ENCODE assay signal across 8 mouse cellular contexts in the genomic region with DNA sequence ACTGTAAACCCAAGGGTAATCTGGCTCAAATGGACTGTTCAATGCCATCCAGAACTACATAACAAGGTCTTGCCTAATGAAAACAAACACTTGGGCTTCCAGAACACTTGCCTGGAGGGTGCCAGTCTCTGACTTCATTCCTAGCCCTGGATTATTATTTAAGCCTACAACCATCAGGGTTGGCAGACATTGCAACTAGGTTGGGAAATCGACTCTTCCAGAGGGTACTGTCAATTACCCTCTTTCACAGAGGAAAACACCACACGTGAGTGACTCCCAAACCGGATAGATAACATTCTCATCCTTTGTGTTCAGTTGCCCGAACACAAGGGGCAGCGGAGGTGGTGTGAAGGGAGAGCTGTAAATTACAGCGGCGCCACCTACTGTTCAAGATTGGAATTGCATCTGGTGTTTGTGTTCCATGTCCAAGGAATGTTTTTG. TPM values are rescaled to one million over a fixed set of nuclear protein-coding genes. Genes with fewer than 3 reads are reported as not detected.
DNase-seq lines count a peak whose midpoint lies in the region; ATAC-seq and TF ChIP-seq lines count a peak whose summit lies in the region.

No protein-coding gene starts in this region.

- peaks cover 9% of the 10 kb centered on the region; the same call in 1 of the 2 replicates for H3K4me1 ChIP-seq in intestine, embryonic 14.5 days (replicated peaks; ENCODE audit: control insufficient read depth, insufficient read depth, low read length)
- H3K4me1 ChIP-seq in intestine, embryonic 15.5 days (replicated peaks) = peaks cover 11% of the 10 kb centered on the region; the same call in 1 of the 2 replicates
- H3K4me1 ChIP-seq in limb, embryonic 14.5 days (ENCODE audit: control insufficient read depth, insufficient read depth, low read length) = no peaks in the 10 kb centered on the region

- H3K4me2 ChIP-seq in intestine, embryonic 14.5 days (ENCODE audit: low read length) = no peak overlapping the region
- H3K4me2 ChIP-seq in intestine, embryonic 15.5 days (replicated peaks) = no peak overlapping the region
- H3K4me2 ChIP-seq in limb, embryonic 14.5 days (replicated peaks; ENCODE audit: low read depth, low read length, severe bottlenecking) = no peak overlapping the region

- H3K9ac ChIP-seq in intestine, embryonic 14.5 days (ENCODE audit: low read length) = no peak overlapping the region
- H3K9ac ChIP-seq in intestine, embryonic 15.5 days = no peak overlapping the region
- no peak overlapping the region for H3K9ac ChIP-seq in limb, embryonic 14.5 days (ENCODE audit: low read depth, low read length, severe bottlenecking)

- no peak overlapping the region for H3K4me3 ChIP-seq in intestine, embryonic 14.5 days (ENCODE audit: low read depth, low read length)
- H3K4me3 ChIP-seq in intestine, embryonic 15.5 days (replicated peaks) = no peak overlapping the region
- no peak overlapping the region for H3K4me3 ChIP-seq in limb, embryonic 14.5 days (replicated peaks; ENCODE audit: low read length)

- H3K27ac ChIP-seq in intestine, embryonic 14.5 days (ENCODE audit: low read depth) = no peak overlapping the region
- no peak overlapping the region for H3K27ac ChIP-seq in intestine, embryonic 15.5 days
- H3K27ac ChIP-seq in limb, embryonic 14.5 days (replicated peaks; ENCODE audit: low read depth, low read length) = no peak overlapping the region

- ATAC-seq in intestine, embryonic 14.5 days (replicated peaks; ENCODE audit: low FRiP score, low TSS enrichment, low read depth) = peak; percentile 43
- no peak for ATAC-seq in intestine, embryonic 15.5 days
- peak; percentile 98 for ATAC-seq in common myeloid progenitor, adult 5-6 weeks (replicated peaks; ENCODE audit: low read depth, poor library complexity, severe bottlenecking)
- ATAC-seq in limb, embryonic 14.5 days (ENCODE audit: low FRiP score, low read depth) = peak; percentile 68; the same call in 1 of the 2 replicates

- peak; percentile 98 for DNase-seq in intestine, embryonic 14.5 days (ENCODE audit: low spot score)
- DNase-seq in gastrocnemius, postnatal 14 days = peak; percentile 83
- peak; percentile 82 to 95 for DNase-seq in kidney, adult 8-10 months
- peak; percentile 84 for DNase-seq in limb, embryonic 14.5 days (ENCODE audit: low spot score)
- peak; percentile 65 to 83 for DNase-seq in natural killer cell, adult 2 months (ENCODE audit: low spot score in 2 of 2)
- DNase-seq in spleen, postnatal 4 days (ENCODE audit: low spot score in 2 of 2) = peak; percentile 72 to 89

- 2% methylated on average over 7 of the region's 7 CpGs for WGBS in intestine, embryonic 14.5 days
- WGBS in intestine, embryonic 15.5 days = 2% methylated on average over 7 of the region's 7 CpGs
- 2% methylated on average over 7 of the region's 7 CpGs for WGBS in limb, embryonic 14.5 days

- no peak for TF ChIP-seq POLR2A in limb, embryonic 14.5 days (IDR thresholded peaks at IDR 0.05; ENCODE audit: borderline replicate concordance, extremely low read depth, insufficient read depth, insufficient read length)

- intact Hi-C loops in gastrocnemius, postnatal 14 days (cut with DNase I; ENCODE audit: low total_unique reads) = no loop called here

- no peaks in the 10 kb centered on the region for H3K9me3 ChIP-seq in intestine, embryonic 14.5 days (ENCODE audit: control insufficient read depth, low read length)
- H3K9me3 ChIP-seq in intestine, embryonic 15.5 days = no peaks in the 10 kb centered on the region
- H3K9me3 ChIP-seq in limb, embryonic 14.5 days (ENCODE audit: control insufficient read depth, low read length) = no peaks in the 10 kb centered on the region

- no peaks in the 10 kb centered on the region for H3K27me3 ChIP-seq in intestine, embryonic 14.5 days (replicated peaks; ENCODE audit: control insufficient read depth, insufficient read depth, low read length)
- H3K27me3 ChIP-seq in intestine, embryonic 15.5 days (replicated peaks) = no peaks in the 10 kb centered on the region
- no peaks in the 10 kb centered on the region for H3K27me3 ChIP-seq in limb, embryonic 14.5 days (ENCODE audit: control insufficient read depth, insufficient read depth, low read length)

- no peaks in the 10 kb centered on the region for H3K36me3 ChIP-seq in intestine, embryonic 14.5 days (ENCODE audit: control insufficient read depth, insufficient read depth, low read length)
- H3K36me3 ChIP-seq in intestine, embryonic 15.5 days = no peaks in the 10 kb centered on the region
- H3K36me3 ChIP-seq in limb, embryonic 14.5 days (ENCODE audit: control insufficient read depth, insufficient read depth, low read length) = no peaks in the 10 kb centered on the region

RNA-seq across cellular contexts. Expression of a gene that starts 5.8 kb away (rescaled TPM):
- polyA plus RNA-seq in intestine, embryonic 14.5 days (2014; fragmentation: Nextera tagmentation; extraction: Ambion mirVana) = 1.1 and 1.7 TPM in 2 replicates
- 7.5 and 8.0 TPM in 2 replicates for polyA plus RNA-seq in intestine, embryonic 15.5 days (2015; fragmentation: Nextera tagmentation; extraction: Ambion mirVana)
- 0.29 and 0.46 TPM in 2 replicates for total RNA-seq in common myeloid progenitor, adult 5-6 weeks (2017)
- total RNA-seq in gastrocnemius, postnatal 14 days (2021) = not detected
- polyA plus RNA-seq in limb, embryonic 14.5 days (2012; rRNA removed) = 0.09 and 0.17 TPM in 2 replicates
- 0.23 and 0.30 TPM in 2 replicates for polyA plus RNA-seq in limb, embryonic 14.5 days (2014; fragmentation: Nextera tagmentation; extraction: Ambion mirVana)

RNA-seq across cellular contexts. Expression of a gene that starts 8.9 kb away (rescaled TPM):
- 0.05 TPM in 1 of 2 replicates, not detected in the other for polyA plus RNA-seq in intestine, embryonic 14.5 days (2014; fragmentation: Nextera tagmentation; extraction: Ambion mirVana)
- polyA plus RNA-seq in intestine, embryonic 15.5 days (2015; fragmentation: Nextera tagmentation; extraction: Ambion mirVana) = 1.5 and 1.7 TPM in 2 replicates
- total RNA-seq in common myeloid progenitor, adult 5-6 weeks (2017) = not detected in 2 replicates
- not detected for total RNA-seq in gastrocnemius, postnatal 14 days (2021)
- polyA plus RNA-seq in limb, embryonic 14.5 days (2012; rRNA removed) = 0.04 TPM in 1 of 2 replicates, not detected in the other
- polyA plus RNA-seq in limb, embryonic 14.5 days (2014; fragmentation: Nextera tagmentation; extraction: Ambion mirVana) = not detected in 2 replicates

RNA-seq across cellular contexts. Expression of a gene that starts 34.9 kb away (rescaled TPM):
- not detected in 2 replicates for polyA plus RNA-seq in intestine, embryonic 14.5 days (2014; fragmentation: Nextera tagmentation; extraction: Ambion mirVana)
- 0.21 and 0.33 TPM in 2 replicates for polyA plus RNA-seq in intestine, embryonic 15.5 days (2015; fragmentation: Nextera tagmentation; extraction: Ambion mirVana)
- not detected in 2 replicates for total RNA-seq in common myeloid progenitor, adult 5-6 weeks (2017)
- not detected for total RNA-seq in gastrocnemius, postnatal 14 days (2021)
- not detected in 2 replicates for polyA plus RNA-seq in limb, embryonic 14.5 days (2012; rRNA removed)
- polyA plus RNA-seq in limb, embryonic 14.5 days (2014; fragmentation: Nextera tagmentation; extraction: Ambion mirVana) = not detected in 2 replicates

RNA-seq across cellular contexts. Expression of a gene that starts 35.4 kb away (rescaled TPM):
- polyA plus RNA-seq in intestine, embryonic 14.5 days (2014; fragmentation: Nextera tagmentation; extraction: Ambion mirVana) = 10.6 and 11.9 TPM in 2 replicates
- 13.3 TPM in 2 replicates for polyA plus RNA-seq in intestine, embryonic 15.5 days (2015; fragmentation: Nextera tagmentation; extraction: Ambion mirVana)
- total RNA-seq in common myeloid progenitor, adult 5-6 weeks (2017) = 7.7 and 9.7 TPM in 2 replicates
- total RNA-seq in gastrocnemius, postnatal 14 days (2021) = 1 to 10 TPM; 8.0 to 9.4 TPM
- polyA plus RNA-seq in limb, embryonic 14.5 days (2012; rRNA removed) = 17.2 and 18.2 TPM in 2 replicates
- 7.7 and 9.4 TPM in 2 replicates for polyA plus RNA-seq in limb, embryonic 14.5 days (2014; fragmentation: Nextera tagmentation; extraction: Ambion mirVana)
